Mouse (Mus musculus): Measurements from ENCODE around the gene Prtg. TPM values are rescaled to one million over a fixed set of nuclear protein-coding genes. Genes with fewer than 3 reads are reported as not detected.

The Prtg gene
- polyA plus RNA-seq, 1 experiment from 2014 or later: 5.4 TPM

DNA sequence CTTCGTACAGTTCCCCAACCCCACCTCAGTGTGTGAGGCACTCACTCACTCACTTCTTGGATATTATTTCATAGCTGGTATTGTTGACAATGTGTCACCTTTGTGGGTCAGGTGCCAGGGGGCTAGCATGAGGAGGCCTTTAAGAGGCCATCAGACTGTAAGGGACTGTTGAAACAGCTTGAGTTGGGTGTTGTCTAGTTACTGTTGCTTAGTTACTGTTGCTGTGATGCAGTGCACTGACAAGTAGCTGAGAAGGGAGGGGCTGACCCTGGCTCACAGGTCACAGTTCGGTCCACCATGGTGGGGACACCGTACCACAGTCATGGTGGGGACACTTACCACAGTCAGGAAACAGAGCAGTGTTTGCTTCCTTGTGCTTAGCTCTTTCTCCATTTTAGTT lies 116.4 kb downstream of the Prtg start:
- DNase-seq (ENCODE audit: low spot score) (no peak), ATAC-seq (ENCODE audit: low FRiP score) (no peak)
- no peaks in the 10 kb centered on the region for H3K36me3 ChIP-seq (ENCODE audit: control insufficient read depth, insufficient read depth, low read length)
- H3K4me1 ChIP-seq (replicated peaks; ENCODE audit: control insufficient read depth, insufficient read depth, low read length): peaks cover 3% of the 10 kb centered on the region; the same call in 1 of the 2 replicates
- no peak overlapping the region for H3K4me3 ChIP-seq (ENCODE audit: low read depth, low read length)
- H3K27ac ChIP-seq (ENCODE audit: low read depth, low read length): no peak overlapping the region
- no peaks in the 10 kb centered on the region for H3K27me3 ChIP-seq (ENCODE audit: control insufficient read depth, insufficient read depth, low read length)
- no peak overlapping the region for H3K4me2 ChIP-seq (replicated peaks; ENCODE audit: low read depth, low read length)
- WGBS: 73% methylated on average over 3 of the region's 3 CpGs
- no peak overlapping the region for H3K9ac ChIP-seq (ENCODE audit: low read depth, low read length)
- H3K9me3 ChIP-seq (ENCODE audit: control insufficient read depth, low read length): no peaks in the 10 kb centered on the region

DNA sequence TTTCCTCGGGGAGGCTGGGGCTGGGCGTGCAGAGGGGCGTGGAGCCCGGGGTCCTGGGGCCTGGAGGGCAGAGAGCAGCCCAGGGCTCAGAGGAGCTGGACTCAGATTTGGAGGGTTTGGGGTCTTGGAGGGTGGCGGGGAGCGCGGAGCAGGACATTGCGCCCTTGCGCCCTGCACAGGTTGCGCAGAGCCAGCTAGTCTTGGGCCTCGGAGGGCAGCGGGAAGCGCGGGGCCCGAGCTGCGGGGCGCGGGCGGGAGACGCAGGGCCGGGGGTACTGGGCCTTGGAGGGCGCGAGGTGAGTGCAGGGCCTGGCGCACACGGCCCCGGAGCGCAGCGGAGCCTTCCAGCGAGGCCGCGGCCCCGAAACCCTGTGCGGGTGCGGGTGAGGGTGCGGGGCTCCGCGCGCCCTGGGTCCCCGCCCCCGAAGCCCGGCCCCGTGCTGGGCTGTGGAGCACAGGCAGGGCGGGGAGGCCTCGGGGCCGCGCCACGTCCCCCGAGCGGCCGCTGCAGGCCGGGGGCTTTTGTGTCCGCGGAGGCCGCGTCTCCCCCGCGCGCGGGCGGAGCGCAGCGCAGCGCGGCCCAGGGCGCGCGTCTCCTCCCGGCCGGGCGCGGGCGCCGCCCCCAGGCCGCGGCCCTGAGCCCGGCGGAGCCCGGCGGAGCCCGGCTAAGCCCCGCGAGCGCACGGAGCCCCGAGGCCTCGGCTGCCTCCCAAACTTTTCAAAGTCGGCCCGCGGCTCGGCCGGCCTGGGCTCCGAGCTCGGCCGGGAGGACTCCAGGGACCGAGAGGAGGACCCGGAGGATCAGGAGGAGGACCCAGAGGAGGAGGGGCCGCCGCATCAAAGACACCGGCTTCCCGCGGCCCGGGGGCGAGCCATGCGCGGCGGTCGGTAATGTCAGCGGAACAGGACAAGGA lies 118.6 kb downstream of the Prtg start, which contains the start of gene Pygo1:
Gene Pygo1, plus strand, starts transcription at position 625 of the 914 bp plus-strand sequence.
- H3K4me3 ChIP-seq (ENCODE audit: low read depth, low read length): peak within 1 kb of the TSS; percentile 78
- H3K36me3 ChIP-seq (ENCODE audit: control insufficient read depth, insufficient read depth, low read length): no peaks in the 10 kb centered on the region
- peak; percentile 78 for DNase-seq (ENCODE audit: low spot score)
- WGBS: under 1% methylated on average over 61 of the region's 108 CpGs
- ATAC-seq (ENCODE audit: low FRiP score): peak; percentile 83
- peak within 1 kb of the TSS; percentile 96 for H3K9ac ChIP-seq (ENCODE audit: low read depth, low read length)
- H3K27ac ChIP-seq (ENCODE audit: low read depth, low read length): peak within 1 kb of the TSS; percentile 79
- H3K4me1 ChIP-seq (replicated peaks; ENCODE audit: control insufficient read depth, insufficient read depth, low read length): peaks cover 3% of the 10 kb centered on the region; the same call in 1 of the 2 replicates
- H3K9me3 ChIP-seq (ENCODE audit: control insufficient read depth, low read length): no peaks in the 10 kb centered on the region
- no peaks in the 10 kb centered on the region for H3K27me3 ChIP-seq (ENCODE audit: control insufficient read depth, insufficient read depth, low read length)
- H3K4me2 ChIP-seq (replicated peaks; ENCODE audit: low read depth, low read length): peak within 1 kb of the TSS; percentile 94

DNA sequence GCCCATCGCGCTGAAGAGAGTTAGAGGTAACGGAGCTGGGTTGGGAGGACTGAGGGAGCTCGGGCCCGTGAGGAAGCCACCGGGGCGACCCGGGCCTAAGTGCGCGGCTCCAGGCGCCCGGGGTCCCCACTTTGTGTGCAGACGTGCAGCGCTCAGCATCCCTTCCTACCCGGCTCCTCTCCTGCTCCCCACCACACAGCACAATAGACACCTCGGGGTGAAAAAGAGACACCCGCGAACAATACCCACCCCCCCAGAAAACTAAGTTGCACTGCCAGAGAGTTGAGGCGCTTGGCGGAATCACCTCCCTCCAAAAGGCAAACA lies 119.2 kb downstream of the Prtg start:
- peak overlapping the region; percentile 79 for H3K27ac ChIP-seq (ENCODE audit: low read depth, low read length)
- H3K4me3 ChIP-seq (ENCODE audit: low read depth, low read length): peak overlapping the region; percentile 78
- whole genome bisulfite sequencing: 2% methylated on average over 20 of the region's 20 CpGs
- H3K4me2 ChIP-seq (replicated peaks; ENCODE audit: low read depth, low read length): peak overlapping the region; percentile 94
- DNase-seq (ENCODE audit: low spot score) (no peak), ATAC-seq (ENCODE audit: low FRiP score) (peak; percentile 77)
- peak overlapping the region; percentile 96 for H3K9ac ChIP-seq (ENCODE audit: low read depth, low read length)
- no peaks in the 10 kb centered on the region for H3K9me3 ChIP-seq (ENCODE audit: control insufficient read depth, low read length)
- H3K36me3 ChIP-seq (ENCODE audit: control insufficient read depth, insufficient read depth, low read length): no peaks in the 10 kb centered on the region
- H3K4me1 ChIP-seq (replicated peaks; ENCODE audit: control insufficient read depth, insufficient read depth, low read length): peaks cover 3% of the 10 kb centered on the region; the same call in 1 of the 2 replicates
- no peaks in the 10 kb centered on the region for H3K27me3 ChIP-seq (ENCODE audit: control insufficient read depth, insufficient read depth, low read length)

DNA sequence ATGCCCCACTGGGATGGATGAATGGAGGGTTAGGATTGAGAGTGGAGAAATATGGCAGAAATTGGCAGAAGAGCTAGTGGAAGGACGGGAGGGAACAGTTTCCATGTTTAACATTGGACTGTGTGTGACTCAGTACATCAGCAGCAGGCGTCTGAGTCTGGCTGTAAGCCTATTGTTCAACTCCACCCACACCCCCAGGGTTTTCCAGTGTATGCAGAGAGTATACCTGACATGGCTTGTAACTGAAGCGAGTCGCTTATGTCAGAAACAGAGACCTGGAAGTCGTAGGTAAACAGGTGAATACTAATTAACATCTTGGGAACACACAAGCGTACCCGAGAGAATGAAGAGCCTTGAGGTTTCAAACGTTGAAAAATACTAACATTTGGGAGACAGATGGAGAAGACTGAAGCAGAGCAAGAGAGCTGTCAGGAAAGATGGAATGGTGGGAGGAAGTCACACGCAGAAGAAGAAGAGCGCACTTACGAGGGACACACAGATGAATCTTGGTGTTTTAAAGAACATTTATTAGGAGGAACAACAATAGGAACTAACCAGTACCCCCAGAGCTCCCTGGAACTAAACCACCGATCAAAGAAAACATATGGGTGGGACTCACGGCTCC lies 124.6 kb downstream of the Prtg start:
- no peak overlapping the region for H3K27ac ChIP-seq (ENCODE audit: low read depth, low read length)
- DNase-seq (ENCODE audit: low spot score) (no peak), ATAC-seq (ENCODE audit: low FRiP score) (no peak)
- peaks cover 3% of the 10 kb centered on the region; the same call in 1 of the 2 replicates for H3K4me1 ChIP-seq (replicated peaks; ENCODE audit: control insufficient read depth, insufficient read depth, low read length)
- H3K9me3 ChIP-seq (ENCODE audit: control insufficient read depth, low read length): no peaks in the 10 kb centered on the region
- no peak overlapping the region for H3K4me2 ChIP-seq (replicated peaks; ENCODE audit: low read depth, low read length)
- H3K27me3 ChIP-seq (ENCODE audit: control insufficient read depth, insufficient read depth, low read length): no peaks in the 10 kb centered on the region
- H3K4me3 ChIP-seq (ENCODE audit: low read depth, low read length): no peak overlapping the region
- WGBS: 83% methylated on average over 13 of the region's 13 CpGs
- H3K36me3 ChIP-seq (ENCODE audit: control insufficient read depth, insufficient read depth, low read length): 0 out of 2 replicates have a peak, but pooled peaks cover 3% of the 10 kb centered on the region
- H3K9ac ChIP-seq (ENCODE audit: low read depth, low read length): no peak overlapping the region

DNA sequence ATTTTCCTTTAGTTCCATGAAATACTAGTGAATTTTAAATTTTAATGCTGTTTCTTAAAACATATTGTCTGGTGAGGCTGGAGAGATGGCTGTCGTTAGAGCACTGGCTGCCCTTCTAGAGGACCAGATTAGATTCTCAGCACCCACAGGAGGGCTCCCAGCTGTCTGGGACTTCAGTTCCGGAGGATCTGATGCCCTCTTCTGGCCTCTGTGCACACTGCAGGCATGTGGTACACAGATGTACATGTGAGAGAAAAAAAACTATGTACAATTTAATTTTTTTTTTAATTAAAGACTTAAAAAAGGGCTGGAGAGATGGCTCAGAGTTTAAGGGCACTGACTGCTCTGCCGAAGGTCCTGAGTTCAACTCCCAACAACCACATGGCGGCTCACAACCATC lies 128.6 kb downstream of the Prtg start:
- no peak overlapping the region for H3K4me2 ChIP-seq (replicated peaks; ENCODE audit: low read depth, low read length)
- no peak overlapping the region for H3K4me3 ChIP-seq (ENCODE audit: low read depth, low read length)
- no peak overlapping the region for H3K27ac ChIP-seq (ENCODE audit: low read depth, low read length)
- H3K36me3 ChIP-seq (ENCODE audit: control insufficient read depth, insufficient read depth, low read length): 0 out of 2 replicates have a peak, but pooled peaks cover 3% of the 10 kb centered on the region
- no peak for ATAC-seq (ENCODE audit: low FRiP score)
- H3K9me3 ChIP-seq (ENCODE audit: control insufficient read depth, low read length): no peaks in the 10 kb centered on the region
- WGBS: 89% methylated on average over 4 of the region's 4 CpGs
- no peak for DNase-seq (ENCODE audit: low spot score)
- H3K9ac ChIP-seq (ENCODE audit: low read depth, low read length): no peak overlapping the region
- H3K4me1 ChIP-seq (replicated peaks; ENCODE audit: control insufficient read depth, insufficient read depth, low read length): no peaks in the 10 kb centered on the region
- no peaks in the 10 kb centered on the region for H3K27me3 ChIP-seq (ENCODE audit: control insufficient read depth, insufficient read depth, low read length)

DNA sequence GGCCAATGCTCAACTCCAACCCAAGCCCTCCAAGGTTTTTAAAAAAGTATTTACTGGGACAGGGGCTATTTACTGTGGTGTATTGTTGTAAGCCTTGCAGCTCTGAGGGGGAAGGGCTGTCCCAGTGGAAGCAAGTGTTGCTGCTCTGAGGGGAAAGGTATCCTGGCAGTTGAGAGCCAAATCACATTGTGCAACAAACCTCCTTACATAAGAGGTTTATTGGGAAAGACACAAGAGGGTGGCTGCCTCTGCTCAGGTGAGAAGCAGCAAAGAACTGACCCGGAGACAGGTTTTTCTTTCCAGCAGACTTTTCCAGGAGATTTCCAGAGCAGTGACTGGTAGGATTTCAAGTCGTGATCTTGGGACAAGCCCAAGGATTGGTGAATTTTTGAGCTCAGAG lies 129.6 kb downstream of the Prtg start:
- no peak for ATAC-seq (ENCODE audit: low FRiP score)
- no peaks in the 10 kb centered on the region for H3K27me3 ChIP-seq (ENCODE audit: control insufficient read depth, insufficient read depth, low read length)
- no peak overlapping the region for H3K9ac ChIP-seq (ENCODE audit: low read depth, low read length)
- no peak overlapping the region for H3K4me2 ChIP-seq (replicated peaks; ENCODE audit: low read depth, low read length)
- DNase-seq (ENCODE audit: low spot score): no peak
- no peak overlapping the region for H3K27ac ChIP-seq (ENCODE audit: low read depth, low read length)
- no peak overlapping the region for H3K4me3 ChIP-seq (ENCODE audit: low read depth, low read length)
- no peaks in the 10 kb centered on the region for H3K4me1 ChIP-seq (replicated peaks; ENCODE audit: control insufficient read depth, insufficient read depth, low read length)
- WGBS: 74% methylated on average over 2 of the region's 2 CpGs
- 0 out of 2 replicates have a peak, but pooled peaks cover 3% of the 10 kb centered on the region for H3K36me3 ChIP-seq (ENCODE audit: control insufficient read depth, insufficient read depth, low read length)
- no peaks in the 10 kb centered on the region for H3K9me3 ChIP-seq (ENCODE audit: control insufficient read depth, low read length)

DNA sequence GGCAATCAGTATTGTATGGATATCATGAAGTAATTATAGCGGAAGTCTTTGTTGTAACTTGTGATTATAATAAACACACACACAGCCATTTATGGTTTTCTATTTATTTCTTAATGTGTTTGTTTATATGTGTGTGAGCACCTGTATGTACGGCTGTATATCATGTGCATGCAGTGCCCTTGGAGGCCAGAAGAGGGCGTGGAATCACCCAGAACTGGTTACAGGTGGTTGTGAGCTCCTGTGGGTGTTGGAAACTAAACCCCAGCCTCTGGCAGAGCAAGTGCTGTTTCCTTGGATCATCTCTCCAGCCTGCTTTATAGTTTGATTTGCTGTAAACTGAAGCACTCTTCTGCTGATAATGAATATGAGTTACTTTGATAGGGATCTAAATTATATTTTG lies 136.8 kb downstream of the Prtg start:
- no peak overlapping the region for H3K4me2 ChIP-seq (replicated peaks; ENCODE audit: low read depth, low read length)

DNA sequence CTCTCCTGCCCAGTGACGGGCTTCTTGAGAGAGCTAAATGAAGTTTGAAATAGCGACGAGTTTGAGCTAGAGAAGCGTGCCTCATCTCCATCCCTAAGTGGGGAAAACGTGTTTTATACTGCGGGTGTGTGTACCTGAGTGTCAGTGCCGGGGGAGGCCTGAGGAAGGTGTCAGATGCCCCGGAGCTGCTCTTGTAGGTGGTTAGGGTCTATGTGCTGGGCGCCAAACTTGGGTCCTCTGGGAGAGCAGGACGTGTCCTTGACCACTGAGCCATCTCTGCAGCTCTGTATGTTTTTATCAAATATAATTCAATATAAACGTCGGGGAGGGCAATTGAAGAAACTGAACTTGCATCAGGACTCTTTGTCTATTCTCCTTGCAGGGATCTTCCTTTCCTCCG lies 137.6 kb downstream of the Prtg start:
- H3K4me2 ChIP-seq (replicated peaks; ENCODE audit: low read depth, low read length): no peak overlapping the region
- no peaks in the 10 kb centered on the region for H3K9me3 ChIP-seq (ENCODE audit: control insufficient read depth, low read length)
- no peak overlapping the region for H3K27ac ChIP-seq (ENCODE audit: low read depth, low read length)
- H3K27me3 ChIP-seq (ENCODE audit: control insufficient read depth, insufficient read depth, low read length): no peaks in the 10 kb centered on the region
- no peak overlapping the region for H3K9ac ChIP-seq (ENCODE audit: low read depth, low read length)
- H3K4me1 ChIP-seq (replicated peaks; ENCODE audit: control insufficient read depth, insufficient read depth, low read length): no peaks in the 10 kb centered on the region
- 88% methylated on average over 13 of the region's 13 CpGs for WGBS
- H3K36me3 ChIP-seq (ENCODE audit: control insufficient read depth, insufficient read depth, low read length): peaks cover 7% of the 10 kb centered on the region; the same call in 1 of the 2 replicates
- no peak for ATAC-seq (ENCODE audit: low FRiP score)
- H3K4me3 ChIP-seq (ENCODE audit: low read depth, low read length): no peak overlapping the region
- no peak for DNase-seq (ENCODE audit: low spot score)

More for the DNA sequence above, 136.8 kb downstream of the Prtg start:
- H3K4me1 ChIP-seq (replicated peaks; ENCODE audit: control insufficient read depth, insufficient read depth, low read length): no peaks in the 10 kb centered on the region
- H3K27me3 ChIP-seq (ENCODE audit: control insufficient read depth, insufficient read depth, low read length): no peaks in the 10 kb centered on the region
- H3K9ac ChIP-seq (ENCODE audit: low read depth, low read length): no peak overlapping the region
- WGBS: 57% methylated on average over 3 of the region's 3 CpGs
- ATAC-seq (ENCODE audit: low FRiP score): no peak
- no peak overlapping the region for H3K4me3 ChIP-seq (ENCODE audit: low read depth, low read length)
- no peak for DNase-seq (ENCODE audit: low spot score)
- no peaks in the 10 kb centered on the region for H3K9me3 ChIP-seq (ENCODE audit: control insufficient read depth, low read length)
- peaks cover 7% of the 10 kb centered on the region; the same call in 1 of the 2 replicates for H3K36me3 ChIP-seq (ENCODE audit: control insufficient read depth, insufficient read depth, low read length)
- no peak overlapping the region for H3K27ac ChIP-seq (ENCODE audit: low read depth, low read length)

Measured in hindbrain, embryonic 11.5 days (tissue).